Mouse (Mus musculus) cerebellum, adult 2 months (tissue): ENCODE data around the gene Cd2bp2.

Experiments
- CTCF ChIP-seq: fragments of 200-500 bp; IDR thresholded peaks from 2 replicates; pipeline ENCODE4 v1.5.1; 2011; ENCODE audit warnings: low read depth, mild to moderate bottlenecking, control low read depth, low read length, moderate library complexity, borderline replicate concordance; ENCODE audit not compliant: insufficient read depth
- POLR2A ChIP-seq: fragments of 200-500 bp; IDR thresholded peaks from 2 replicates; pipeline ENCODE4 v1.6.1; 2011; ENCODE audit warnings: low read length, control low read depth, borderline replicate concordance; ENCODE audit not compliant: insufficient read depth

- TF ChIP-seq POLR2A (no peak), CTCF (no peak)
Observed at GRCm38 (mm10) chr7:127224616-127225015, 28.8 kb upstream of the Cd2bp2 start.
